Mouse (Mus musculus): Measurements from ENCODE around the gene Clca3b. TPM values are rescaled to one million over a fixed set of nuclear protein-coding genes. Genes with fewer than 3 reads are reported as not detected.
A peak's percentile ranks its signal among the peaks of the same experiment; 100 is the strongest.
"Not testable (repeated sequence)": the region's sequence is repeated elsewhere in the genome, so short reads cannot be mapped to it uniquely, and the experiment has no call there.

The Clca3b gene
- polyA plus RNA-seq, 1 experiment from 2014 or later = not detected

DNA sequence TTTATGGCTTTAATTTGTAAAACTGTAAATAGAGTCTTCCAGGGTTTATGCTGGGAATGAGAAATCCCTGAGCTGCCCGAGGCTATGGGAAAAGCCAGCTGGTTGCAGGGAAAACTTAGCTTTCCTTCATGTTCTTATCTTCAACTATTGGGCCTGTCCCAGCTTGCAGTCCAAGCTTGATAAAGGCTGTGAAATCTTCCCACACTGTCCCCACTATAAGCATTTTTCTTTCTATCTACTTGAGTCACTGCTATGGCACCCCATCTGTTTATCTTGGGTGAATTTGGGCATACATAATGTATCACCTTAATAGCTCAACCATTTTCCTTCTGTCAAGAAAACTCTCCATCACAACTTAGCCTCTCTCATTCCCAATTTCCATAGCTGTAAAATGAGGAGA is 28.5 kb downstream of the Clca3b start:
- Histone ChIP-seq H3K27me3 (ENCODE audit: control insufficient read depth, insufficient read depth, low read length) (no peaks in the 10 kb centered on the region), H3K36me3 (ENCODE audit: control insufficient read depth, insufficient read depth, low read length) (no peaks in the 10 kb centered on the region)

DNA sequence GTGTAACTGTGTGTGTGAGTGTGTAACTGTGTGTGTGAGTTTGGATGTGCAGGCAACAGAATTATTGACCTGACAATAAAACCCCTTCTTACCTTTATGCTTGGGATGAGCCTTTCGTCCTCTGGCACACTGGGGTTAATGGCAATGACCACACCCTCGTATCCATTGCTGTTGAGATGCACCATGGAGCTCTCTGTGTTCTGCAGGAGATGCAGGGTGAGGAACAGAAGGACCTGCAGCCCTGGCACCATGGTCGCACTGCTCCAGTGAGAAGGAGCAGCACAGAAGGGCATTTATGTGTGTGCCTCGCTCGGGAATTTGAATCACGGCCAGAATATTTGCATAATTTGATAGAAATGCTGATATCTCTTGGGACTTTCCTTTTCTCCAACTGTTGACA is 29.9 kb downstream of the Clca3b start, which contains the start of gene Clca3a2:
Gene Clca3a2, minus strand, starts transcription at position 276 of the 400 bp plus-strand sequence.
- not testable (repeated sequence) for H3K4me1 ChIP-seq (ENCODE audit: control insufficient read depth, insufficient read depth, low read length); H3K4me2 ChIP-seq (ENCODE audit: low read length); H3K27me3 ChIP-seq (ENCODE audit: control insufficient read depth, insufficient read depth, low read length); H3K27ac ChIP-seq (replicated peaks; ENCODE audit: low read depth, low read length); H3K9me3 ChIP-seq (ENCODE audit: control insufficient read depth, low read length); ATAC-seq (ENCODE audit: low FRiP score, low TSS enrichment); H3K4me3 ChIP-seq (replicated peaks; ENCODE audit: low read depth, low read length); H3K9ac ChIP-seq (replicated peaks; ENCODE audit: low read length); H3K36me3 ChIP-seq (ENCODE audit: control insufficient read depth, insufficient read depth, low read length); DNase-seq
- WGBS = 78% methylated on average over 6 of the region's 6 CpGs

More for the DNA sequence above, 28.5 kb downstream of the Clca3b start:
- WGBS = 83% methylated on average over 1 of the region's 1 CpGs
- no peak for DNase-seq
- no peak overlapping the region for H3K27ac ChIP-seq (replicated peaks; ENCODE audit: low read depth, low read length)
- H3K9ac ChIP-seq (replicated peaks; ENCODE audit: low read length) = no peak overlapping the region
- H3K4me1 ChIP-seq (ENCODE audit: control insufficient read depth, insufficient read depth, low read length) = no peaks in the 10 kb centered on the region
- ATAC-seq (ENCODE audit: low FRiP score, low TSS enrichment) = no peak
- no peaks in the 10 kb centered on the region for H3K9me3 ChIP-seq (ENCODE audit: control insufficient read depth, low read length)
- H3K4me2 ChIP-seq (ENCODE audit: low read length) = no peak overlapping the region
- no peak overlapping the region for H3K4me3 ChIP-seq (replicated peaks; ENCODE audit: low read depth, low read length)

DNA sequence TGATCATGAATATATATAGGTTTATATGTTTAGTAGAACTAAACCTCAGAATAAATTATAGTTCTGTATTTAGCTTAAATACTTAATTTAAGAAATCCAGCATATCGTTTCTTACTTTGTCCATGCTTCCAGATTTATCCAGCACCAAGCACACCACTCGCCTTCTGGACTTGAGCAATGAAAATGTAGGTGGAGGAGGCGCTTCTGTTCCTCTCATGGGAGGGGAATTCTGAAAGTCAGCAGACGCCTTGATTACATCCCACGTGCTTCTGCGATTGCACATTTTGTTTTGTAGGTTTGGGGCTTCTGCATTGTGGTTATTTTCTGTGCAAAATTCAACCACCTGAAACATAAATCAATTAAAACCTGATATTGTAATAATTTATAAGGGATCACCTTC is 35.8 kb downstream of the Clca3b start:
- not testable (repeated sequence) for H3K4me3 ChIP-seq (replicated peaks; ENCODE audit: low read depth, low read length); H3K4me2 ChIP-seq (ENCODE audit: low read length); H3K27me3 ChIP-seq (ENCODE audit: control insufficient read depth, insufficient read depth, low read length); DNase-seq; H3K27ac ChIP-seq (replicated peaks; ENCODE audit: low read depth, low read length); ATAC-seq (ENCODE audit: low FRiP score, low TSS enrichment); H3K36me3 ChIP-seq (ENCODE audit: control insufficient read depth, insufficient read depth, low read length); H3K9me3 ChIP-seq (ENCODE audit: control insufficient read depth, low read length); H3K9ac ChIP-seq (replicated peaks; ENCODE audit: low read length); H3K4me1 ChIP-seq (ENCODE audit: control insufficient read depth, insufficient read depth, low read length)
- WGBS = 92% methylated on average over 6 of the region's 6 CpGs

DNA sequence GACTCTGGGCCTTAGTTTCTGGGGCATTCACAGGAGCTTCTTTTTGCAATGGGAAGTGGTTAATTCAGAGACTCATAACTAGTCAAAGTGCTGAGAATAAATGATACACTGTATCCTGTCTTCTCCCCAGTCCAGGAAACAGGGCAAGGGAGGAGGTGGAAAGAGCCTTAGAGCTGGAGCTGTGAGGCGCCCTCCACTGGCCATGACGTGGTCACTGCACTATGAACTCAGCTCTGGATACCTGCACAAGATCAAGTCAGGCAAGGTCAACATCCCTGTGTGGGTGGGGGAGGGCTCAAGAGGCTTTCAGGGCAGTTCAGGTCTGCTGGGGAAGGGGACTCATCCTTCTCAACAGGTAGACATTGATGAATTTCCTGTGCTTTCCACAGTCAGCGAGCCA is 37.3 kb downstream of the Clca3b start:
- H3K9me3 ChIP-seq (ENCODE audit: control insufficient read depth, low read length) = no peaks in the 10 kb centered on the region
- DNase-seq (no peak), ATAC-seq (ENCODE audit: low FRiP score, low TSS enrichment) (no peak)
- no peak overlapping the region for H3K4me2 ChIP-seq (ENCODE audit: low read length)
- H3K36me3 ChIP-seq (ENCODE audit: control insufficient read depth, insufficient read depth, low read length) = no peaks in the 10 kb centered on the region
- H3K27ac ChIP-seq (replicated peaks; ENCODE audit: low read depth, low read length) = no peak overlapping the region
- 46% methylated on average over 3 of the region's 3 CpGs for WGBS
- H3K4me3 ChIP-seq (replicated peaks; ENCODE audit: low read depth, low read length) = no peak overlapping the region
- no peaks in the 10 kb centered on the region for H3K4me1 ChIP-seq (ENCODE audit: control insufficient read depth, insufficient read depth, low read length)
- H3K9ac ChIP-seq (replicated peaks; ENCODE audit: low read length) = no peak overlapping the region
- H3K27me3 ChIP-seq (ENCODE audit: control insufficient read depth, insufficient read depth, low read length) = no peaks in the 10 kb centered on the region

DNA sequence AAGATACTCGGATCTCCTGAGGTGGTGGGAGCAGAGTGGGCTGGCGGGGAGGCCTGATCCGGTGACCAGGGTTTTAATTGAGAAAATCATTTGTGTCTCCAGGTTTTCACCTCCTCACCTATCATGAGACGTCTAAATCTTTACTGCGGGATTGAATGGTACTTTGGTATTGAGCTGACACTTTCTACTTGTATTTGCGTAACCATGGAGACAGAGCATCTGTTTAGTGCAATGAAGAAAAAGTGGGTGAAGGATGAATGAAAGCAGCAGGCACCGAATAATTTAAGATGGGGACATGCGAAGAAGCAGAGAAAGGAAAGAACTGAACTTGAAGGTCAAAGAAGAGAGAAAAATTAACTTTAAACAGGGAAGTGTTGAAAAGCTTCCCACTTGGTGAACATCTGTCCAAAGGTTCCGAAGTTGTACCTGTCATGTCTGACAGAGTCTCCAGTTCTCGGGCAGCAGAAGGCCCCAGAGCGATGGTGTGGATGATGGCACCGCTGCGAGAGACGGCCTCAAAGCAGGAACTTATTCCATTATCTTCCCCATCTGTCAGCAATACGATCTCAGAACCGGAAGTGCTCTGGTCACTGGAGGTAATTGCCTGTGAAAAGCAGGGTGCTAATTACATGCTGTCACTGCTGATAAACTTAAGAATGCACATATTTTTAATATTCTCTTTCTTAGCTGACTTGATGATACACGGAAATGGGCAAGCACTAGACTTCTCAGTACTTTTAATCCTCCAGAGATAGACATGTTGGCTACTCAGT is 40.8 kb downstream of the Clca3b start:
- not testable (repeated sequence) for H3K4me2 ChIP-seq (ENCODE audit: low read length); DNase-seq; H3K36me3 ChIP-seq (ENCODE audit: control insufficient read depth, insufficient read depth, low read length); H3K9ac ChIP-seq (replicated peaks; ENCODE audit: low read length); H3K9me3 ChIP-seq (ENCODE audit: control insufficient read depth, low read length); H3K27me3 ChIP-seq (ENCODE audit: control insufficient read depth, insufficient read depth, low read length); H3K27ac ChIP-seq (replicated peaks; ENCODE audit: low read depth, low read length); H3K4me3 ChIP-seq (replicated peaks; ENCODE audit: low read depth, low read length); H3K4me1 ChIP-seq (ENCODE audit: control insufficient read depth, insufficient read depth, low read length)
- ATAC-seq (ENCODE audit: low FRiP score, low TSS enrichment) = peak; percentile 24
- 61% methylated on average over 14 of the region's 17 CpGs for WGBS

DNA sequence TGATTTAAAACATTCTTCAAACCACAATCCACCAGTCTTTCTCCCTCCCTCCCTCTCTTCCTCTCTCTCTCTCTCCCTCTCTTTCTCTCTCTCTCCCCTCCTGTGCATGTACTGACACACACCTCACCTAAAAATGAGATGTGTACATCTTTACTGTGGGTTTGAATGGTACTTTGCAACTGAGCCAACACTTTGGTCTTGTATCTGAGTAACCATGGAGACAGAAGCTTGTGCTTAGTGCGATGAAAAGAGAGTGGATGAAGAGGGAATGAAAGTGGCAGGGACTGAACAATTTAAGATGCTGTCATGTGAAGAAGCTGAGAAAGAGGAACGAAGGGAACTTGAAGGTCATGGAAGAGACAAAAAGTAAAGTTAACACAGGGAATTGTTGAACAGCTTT is 42.5 kb downstream of the Clca3b start:
- H3K36me3 ChIP-seq (ENCODE audit: control insufficient read depth, insufficient read depth, low read length); H3K4me2 ChIP-seq (ENCODE audit: low read length); H3K27me3 ChIP-seq (ENCODE audit: control insufficient read depth, insufficient read depth, low read length); H3K27ac ChIP-seq (replicated peaks; ENCODE audit: low read depth, low read length); H3K4me1 ChIP-seq (ENCODE audit: control insufficient read depth, insufficient read depth, low read length); H3K4me3 ChIP-seq (replicated peaks; ENCODE audit: low read depth, low read length); H3K9me3 ChIP-seq (ENCODE audit: control insufficient read depth, low read length); DNase-seq; ATAC-seq (ENCODE audit: low FRiP score, low TSS enrichment); H3K9ac ChIP-seq (replicated peaks; ENCODE audit: low read length): not testable (repeated sequence)
- WGBS = 28% methylated on average over 2 of the region's 2 CpGs

DNA sequence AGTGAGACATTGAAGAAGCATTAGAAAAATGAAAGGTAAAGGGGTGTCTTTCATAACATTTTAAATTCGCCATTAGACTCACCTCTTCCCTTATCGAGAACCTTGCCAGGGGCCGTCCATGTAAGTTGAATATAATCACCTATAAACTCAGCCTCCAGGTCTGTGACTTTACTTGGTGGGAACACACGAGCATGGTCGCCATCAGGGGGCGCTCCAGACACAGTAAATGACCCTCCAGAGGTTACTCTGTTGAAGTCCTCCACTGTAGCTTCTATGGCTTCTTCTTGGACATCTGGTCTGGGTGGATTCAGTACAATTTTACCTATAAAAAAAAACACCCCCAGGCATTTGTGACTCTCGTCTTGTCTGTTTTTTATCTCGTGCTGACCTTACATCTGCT is 47.3 kb downstream of the Clca3b start:
- Histone ChIP-seq H3K36me3 (ENCODE audit: control insufficient read depth, insufficient read depth, low read length) (no peaks in the 10 kb centered on the region), H3K4me3 (replicated peaks; ENCODE audit: low read depth, low read length) (no peak overlapping the region), H3K9me3 (ENCODE audit: control insufficient read depth, low read length) (no peaks in the 10 kb centered on the region), H3K27ac (replicated peaks; ENCODE audit: low read depth, low read length) (no peak overlapping the region), H3K9ac (replicated peaks; ENCODE audit: low read length) (no peak overlapping the region), H3K27me3 (ENCODE audit: control insufficient read depth, insufficient read depth, low read length) (no peaks in the 10 kb centered on the region), H3K4me2 (ENCODE audit: low read length) (no peak overlapping the region), H3K4me1 (ENCODE audit: control insufficient read depth, insufficient read depth, low read length) (no peaks in the 10 kb centered on the region)
- ATAC-seq (ENCODE audit: low FRiP score, low TSS enrichment) (no peak), DNase-seq (peak; percentile 48)
- 37% methylated on average over 8 of the region's 8 CpGs for WGBS

DNA sequence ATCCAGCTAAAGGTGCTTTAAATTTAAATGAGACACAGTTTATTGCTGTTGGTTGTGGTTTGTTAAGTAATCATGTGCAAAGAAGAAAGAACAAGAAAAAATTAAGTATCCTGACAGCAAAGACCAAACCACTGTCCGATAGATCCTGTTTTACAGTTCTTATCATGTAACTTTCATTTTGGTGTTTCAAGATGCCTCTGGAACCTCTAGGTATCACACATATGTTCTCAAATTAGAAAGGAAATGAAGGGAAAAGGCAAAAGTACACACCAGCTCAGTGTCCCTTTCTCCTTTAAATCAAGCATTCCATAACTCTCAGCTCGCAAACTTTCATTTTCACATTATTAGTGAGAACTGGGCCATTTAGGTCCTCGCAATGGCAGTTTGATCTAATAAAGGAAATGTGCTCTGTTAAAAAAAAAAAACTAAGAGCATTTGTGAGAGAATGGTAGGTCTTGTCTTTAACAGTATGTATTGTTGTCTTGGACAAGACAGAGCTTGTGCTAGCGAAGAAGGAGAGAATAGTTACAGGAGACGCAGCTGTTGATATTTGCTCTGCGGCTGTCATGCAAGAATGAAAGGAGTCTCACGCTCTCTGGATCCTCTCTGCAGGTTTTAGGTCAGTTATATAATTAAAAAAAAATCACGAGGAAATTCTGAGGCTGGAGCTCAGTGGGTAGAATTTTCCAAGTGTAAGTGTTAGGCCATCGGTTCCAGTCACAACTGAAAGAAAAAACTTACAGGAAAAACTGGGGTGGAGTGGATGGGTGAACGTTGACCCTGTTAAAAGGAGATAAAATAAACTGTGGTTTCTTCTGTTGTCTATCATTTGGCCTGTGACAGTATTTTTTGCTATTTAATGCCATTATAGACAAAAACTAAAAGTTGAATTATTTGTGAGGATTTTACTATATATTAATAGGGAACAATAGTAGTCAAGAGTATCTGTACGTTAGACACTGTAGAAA is 63.7 kb downstream of the Clca3b start:
- Histone ChIP-seq H3K4me2 (ENCODE audit: low read length) (no peak overlapping the region), H3K36me3 (ENCODE audit: control insufficient read depth, insufficient read depth, low read length) (no peaks in the 10 kb centered on the region), H3K27me3 (ENCODE audit: control insufficient read depth, insufficient read depth, low read length) (no peaks in the 10 kb centered on the region), H3K4me3 (replicated peaks; ENCODE audit: low read depth, low read length) (no peak overlapping the region), H3K9me3 (ENCODE audit: control insufficient read depth, low read length) (no peaks in the 10 kb centered on the region), H3K9ac (replicated peaks; ENCODE audit: low read length) (no peak overlapping the region), H3K4me1 (ENCODE audit: control insufficient read depth, insufficient read depth, low read length) (no peaks in the 10 kb centered on the region), H3K27ac (replicated peaks; ENCODE audit: low read depth, low read length) (no peak overlapping the region)
- no peak for DNase-seq
- no peak for ATAC-seq (ENCODE audit: low FRiP score, low TSS enrichment)
- WGBS = 86% methylated on average over 11 of the region's 11 CpGs
